In the genomic region with DNA sequence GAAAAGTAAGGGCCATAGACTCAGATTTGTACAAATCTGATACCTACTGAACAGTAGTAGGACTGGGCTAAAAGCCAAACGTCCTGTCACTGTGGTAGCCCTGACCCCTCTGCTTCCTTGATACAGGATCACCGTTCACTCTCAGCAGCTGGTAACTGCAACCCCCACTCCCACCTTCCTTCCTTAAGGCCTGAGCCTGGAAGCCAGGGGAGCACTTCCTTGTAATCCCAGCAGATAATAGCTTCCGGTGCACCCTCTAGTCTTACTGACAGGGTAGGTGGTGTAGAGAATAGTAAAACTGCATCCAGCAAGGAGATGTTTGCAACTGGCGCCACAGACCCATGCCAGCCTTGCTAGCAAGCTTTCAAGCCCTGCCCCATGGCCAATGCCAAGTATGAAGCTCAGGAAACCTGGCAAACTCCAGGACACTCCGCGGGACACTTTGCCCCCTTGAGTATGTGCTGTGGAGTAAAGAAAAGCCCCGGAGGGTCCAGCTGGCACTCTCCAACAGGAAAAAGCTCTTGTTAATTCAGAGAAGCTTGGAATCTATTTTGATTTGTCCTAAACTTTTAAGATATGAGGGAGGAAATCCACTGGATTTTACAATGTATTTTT, we compare ENCODE assay signal across 17 mouse cellular contexts.
DNase-seq lines count a peak whose midpoint lies in the region; ATAC-seq and TF ChIP-seq lines count a peak whose summit lies in the region.
"Had no signal": no experiment of that assay in that cellular context is flagged by ENCODE, and none has a peak within 500 bp of the region (broad histone marks: within the 10 kb centered on the region; RNA-seq: fewer than 3 reads in every experiment).

No protein-coding gene starts in this region.

- no peak overlapping the region for H3K9ac ChIP-seq in hindbrain, postnatal 0 days (replicated peaks; ENCODE audit: low read length)
- no peak overlapping the region for H3K9ac ChIP-seq in hindbrain, embryonic 14.5 days
- H3K9ac ChIP-seq in limb, embryonic 14.5 days (ENCODE audit: low read depth, low read length, severe bottlenecking): no peak overlapping the region
- H3K9ac ChIP-seq: forebrain, embryonic 15.5 days; liver, embryonic 12.5 days had no signal

- H3K27me3 ChIP-seq in hindbrain, postnatal 0 days (ENCODE audit: insufficient read depth, low read length): no peaks in the 10 kb centered on the region
- H3K27me3 ChIP-seq in hindbrain, embryonic 14.5 days (ENCODE audit: control insufficient read depth, insufficient read depth, low read length): no peaks in the 10 kb centered on the region
- no peaks in the 10 kb centered on the region for H3K27me3 ChIP-seq in limb, embryonic 14.5 days (ENCODE audit: control insufficient read depth, insufficient read depth, low read length)
- H3K27me3 ChIP-seq in limb, embryonic 10.5 days (ENCODE audit: low read depth, poor library complexity, severe bottlenecking): no peaks in the 10 kb centered on the region
- H3K27me3 ChIP-seq: forebrain, embryonic 15.5 days; liver, embryonic 12.5 days; Patski had no signal

- TF ChIP-seq CTCF in hindbrain, postnatal 0 days (IDR thresholded peaks at IDR 0.05; ENCODE audit: low read depth): no peak

- peaks cover 4% of the 10 kb centered on the region for H3K4me1 ChIP-seq in hindbrain, postnatal 0 days (ENCODE audit: insufficient read depth, low read length)
- H3K4me1 ChIP-seq in hindbrain, embryonic 14.5 days (replicated peaks; ENCODE audit: control insufficient read depth, insufficient read depth, low read length): no peaks in the 10 kb centered on the region
- H3K4me1 ChIP-seq in limb, embryonic 14.5 days (ENCODE audit: control insufficient read depth, insufficient read depth, low read length): 0 out of 2 replicates have a peak, but pooled peaks cover 7% of the 10 kb centered on the region
- peaks cover 13% of the 10 kb centered on the region for H3K4me1 ChIP-seq in limb, embryonic 10.5 days

- H3K27ac ChIP-seq in hindbrain, postnatal 0 days: peak overlapping the region; percentile 26; the same call in 1 of the 2 replicates
- H3K27ac ChIP-seq in hindbrain, embryonic 14.5 days: no peak overlapping the region
- H3K27ac ChIP-seq in limb, embryonic 14.5 days (replicated peaks; ENCODE audit: low read depth, low read length): no peak overlapping the region
- H3K27ac ChIP-seq in limb, embryonic 10.5 days: no peak overlapping the region
- H3K27ac ChIP-seq: embryonic facial prominence, embryonic 10.5 days; forebrain, embryonic 15.5 days; liver, embryonic 12.5 days had no signal

- peak; percentile 19 to 33 for DNase-seq in adrenal gland, postnatal 36 days
- DNase-seq in adrenal gland, adult 8-10 months: no peak
- peak; percentile 50 for DNase-seq in hindbrain, postnatal 0 days (ENCODE audit: low spot score)
- DNase-seq in hindbrain, embryonic 14.5 days (ENCODE audit: low spot score): no peak
- peak; percentile 4 for DNase-seq in limb, embryonic 14.5 days (ENCODE audit: low spot score)
- no peak for DNase-seq in limb, embryonic 10.5 days (ENCODE audit: low spot score)
- DNase-seq in kidney, postnatal 14 days: peak; percentile 55
- no peak for DNase-seq in embryo, embryonic 9.5 days (ENCODE audit: extremely low spot score)
- DNase-seq: B cell, adult 2 months; retina, postnatal 1 day had no signal

- no peak overlapping the region for H3K4me2 ChIP-seq in hindbrain, postnatal 0 days (ENCODE audit: low read depth, low read length)
- H3K4me2 ChIP-seq in hindbrain, embryonic 14.5 days (replicated peaks): no peak overlapping the region
- H3K4me2 ChIP-seq in limb, embryonic 14.5 days (replicated peaks; ENCODE audit: low read depth, low read length, severe bottlenecking): no peak overlapping the region
- H3K4me2 ChIP-seq: forebrain, embryonic 15.5 days; liver, embryonic 12.5 days; midbrain, embryonic 11.5 days had no signal

- H3K9me3 ChIP-seq in hindbrain, postnatal 0 days (ENCODE audit: low read length): no peaks in the 10 kb centered on the region
- H3K9me3 ChIP-seq in hindbrain, embryonic 14.5 days (ENCODE audit: control insufficient read depth, low read length): no peaks in the 10 kb centered on the region
- no peaks in the 10 kb centered on the region for H3K9me3 ChIP-seq in limb, embryonic 14.5 days (ENCODE audit: control insufficient read depth, low read length)
- no peaks in the 10 kb centered on the region for H3K9me3 ChIP-seq in limb, embryonic 10.5 days (replicated peaks)
- H3K9me3 ChIP-seq: embryonic facial prominence, embryonic 10.5 days; forebrain, embryonic 15.5 days; liver, embryonic 12.5 days had no signal

- WGBS in hindbrain, postnatal 0 days: 41% methylated on average over 7 of the region's 7 CpGs
- 59% methylated on average over 7 of the region's 7 CpGs for WGBS in hindbrain, embryonic 14.5 days
- 61% methylated on average over 7 of the region's 7 CpGs for WGBS in limb, embryonic 14.5 days
- WGBS in limb, embryonic 10.5 days: 64% methylated on average over 7 of the region's 7 CpGs

- no peaks in the 10 kb centered on the region for H3K36me3 ChIP-seq in hindbrain, postnatal 0 days (ENCODE audit: insufficient read depth, low read length)
- H3K36me3 ChIP-seq in hindbrain, embryonic 14.5 days (replicated peaks; ENCODE audit: control insufficient read depth, insufficient read depth): no peaks in the 10 kb centered on the region
- H3K36me3 ChIP-seq in limb, embryonic 14.5 days (ENCODE audit: control insufficient read depth, insufficient read depth, low read length): no peaks in the 10 kb centered on the region
- no peaks in the 10 kb centered on the region for H3K36me3 ChIP-seq in limb, embryonic 10.5 days
- H3K36me3 ChIP-seq: embryonic facial prominence, embryonic 10.5 days; forebrain, embryonic 15.5 days; liver, embryonic 12.5 days had no signal

- H3K4me3 ChIP-seq in hindbrain, postnatal 0 days (ENCODE audit: low read length): no peak overlapping the region
- H3K4me3 ChIP-seq in hindbrain, embryonic 14.5 days (replicated peaks; ENCODE audit: low read length): no peak overlapping the region
- no peak overlapping the region for H3K4me3 ChIP-seq in limb, embryonic 14.5 days (replicated peaks; ENCODE audit: low read length)
- no peak overlapping the region for H3K4me3 ChIP-seq in limb, embryonic 10.5 days
- H3K4me3 ChIP-seq: embryonic facial prominence, embryonic 10.5 days; erythroblast, embryonic 14.5 days; forebrain, embryonic 15.5 days; liver, embryonic 12.5 days; myocyte had no signal

- no peak for TF ChIP-seq POLR2A in limb, embryonic 14.5 days (IDR thresholded peaks at IDR 0.05; ENCODE audit: borderline replicate concordance, extremely low read depth, insufficient read depth, insufficient read length)

- no peak for ATAC-seq in hindbrain, postnatal 0 days
- no peak for ATAC-seq in hindbrain, embryonic 14.5 days (ENCODE audit: low FRiP score)
- ATAC-seq in limb, embryonic 14.5 days (ENCODE audit: low FRiP score, low read depth): no peak
- ATAC-seq: forebrain, embryonic 15.5 days; liver, embryonic 12.5 days; Patski had no signal

Comparison
In these comparisons a context has a peak if more than half of its experiments do, and no peak if none do; other contexts are left out.
1. DNase-seq: peak in adrenal gland, postnatal 36 days (2 of 2), hindbrain, postnatal 0 days (single experiment), limb, embryonic 14.5 days (single experiment) and kidney, postnatal 14 days (single experiment); none in adrenal gland, adult 8-10 months (single experiment), hindbrain, embryonic 14.5 days (single experiment), limb, embryonic 10.5 days (single experiment) and embryo, embryonic 9.5 days (single experiment).